Mouse (Mus musculus): Measurements from ENCODE around the gene Ifit2. TPM values are rescaled to one million over a fixed set of nuclear protein-coding genes. Genes with fewer than 3 reads are reported as not detected.
"Not testable (repeated sequence)": the region's sequence is repeated elsewhere in the genome, so short reads cannot be mapped to it uniquely, and the experiment has no call there.

The Ifit2 gene
- total RNA-seq, 2 experiments from 2014 or later, result 5.0 to 11.2 TPM

- not testable (repeated sequence) for ATAC-seq (replicated peaks; ENCODE audit: low FRiP score, poor library complexity, severe bottlenecking)
These were observed 37.6 kb downstream of the Ifit2 start for GRCm38 (mm10) chr19:34587898-34588692.

GRCm38 (mm10) chr19:34588959-34589358, 38.5 kb downstream of the Ifit2 start:
- no peak for ATAC-seq (replicated peaks; ENCODE audit: low FRiP score, poor library complexity, severe bottlenecking)

GRCm38 (mm10) chr19:34593456-34593855, 43.0 kb downstream of the Ifit2 start:
- no peak for ATAC-seq (replicated peaks; ENCODE audit: low FRiP score, poor library complexity, severe bottlenecking)

GRCm38 (mm10) chr19:34594523-34594922, 44.0 kb downstream of the Ifit2 start:
- ATAC-seq (replicated peaks; ENCODE audit: low FRiP score, poor library complexity, severe bottlenecking), result not testable (repeated sequence)

GRCm38 (mm10) chr19:34596811-34597210, 46.3 kb downstream of the Ifit2 start:
- no peak for ATAC-seq (replicated peaks; ENCODE audit: low FRiP score, poor library complexity, severe bottlenecking)

GRCm38 (mm10) chr19:34598341-34598740, 47.8 kb downstream of the Ifit2 start:
- no peak for ATAC-seq (replicated peaks; ENCODE audit: low FRiP score, poor library complexity, severe bottlenecking)

GRCm38 (mm10) chr19:34599250-34599649, 48.8 kb downstream of the Ifit2 start:
- not testable (repeated sequence) for ATAC-seq (replicated peaks; ENCODE audit: low FRiP score, poor library complexity, severe bottlenecking)

GRCm38 (mm10) chr19:34601888-34602287, 51.4 kb downstream of the Ifit2 start, which contains the start of gene Ifit1bl1:
TSS of gene Ifit1bl1 (minus strand) at chr19:34601956.
- not testable (repeated sequence) for ATAC-seq (replicated peaks; ENCODE audit: low FRiP score, poor library complexity, severe bottlenecking)

- no peak for ATAC-seq (replicated peaks; ENCODE audit: low FRiP score, poor library complexity, severe bottlenecking)
These were observed 55.0 kb downstream of the Ifit2 start for GRCm38 (mm10) chr19:34605472-34605871.

GRCm38 (mm10) chr19:34607237-34608051, 57.0 kb downstream of the Ifit2 start, which contains the start of gene Ifit3b:
TSS of gene Ifit3b (plus strand) at chr19:34607970.
- not testable (repeated sequence) for ATAC-seq (replicated peaks; ENCODE audit: low FRiP score, poor library complexity, severe bottlenecking)

- not testable (repeated sequence) for ATAC-seq (replicated peaks; ENCODE audit: low FRiP score, poor library complexity, severe bottlenecking)
These were observed 59.6 kb downstream of the Ifit2 start for GRCm38 (mm10) chr19:34610118-34610517.

- ATAC-seq (replicated peaks; ENCODE audit: low FRiP score, poor library complexity, severe bottlenecking), result not testable (repeated sequence)
These were observed 61.9 kb downstream of the Ifit2 start for GRCm38 (mm10) chr19:34612243-34613001.

- no peak for ATAC-seq (replicated peaks; ENCODE audit: low FRiP score, poor library complexity, severe bottlenecking)
These were observed 70.4 kb downstream of the Ifit2 start for GRCm38 (mm10) chr19:34620871-34621270.

- no peak for ATAC-seq (replicated peaks; ENCODE audit: low FRiP score, poor library complexity, severe bottlenecking)
These were observed 73.3 kb downstream of the Ifit2 start for GRCm38 (mm10) chr19:34623781-34624180.

- no peak for ATAC-seq (replicated peaks; ENCODE audit: low FRiP score, poor library complexity, severe bottlenecking)
These were observed 74.2 kb downstream of the Ifit2 start for GRCm38 (mm10) chr19:34624663-34625062.

Other genes starting within 250 kb of the Ifit2 start
- gene Ch25h, start 75.5 kb upstream of the Ifit2 start, total RNA-seq (2015; ENCODE audit: low replicate concordance), result not detected in 2 replicates
- not detected in 2 replicates for gene Ch25h, start 75.5 kb upstream of the Ifit2 start, total RNA-seq (2017; ENCODE audit: low replicate concordance)
- gene Lipa, start 23.2 kb upstream of the Ifit2 start, total RNA-seq (2015; ENCODE audit: low replicate concordance), result 21.4 and 26.3 TPM in 2 replicates
- gene Lipa, start 23.2 kb upstream of the Ifit2 start, total RNA-seq (2017; ENCODE audit: low replicate concordance), result 9.1 and 11.0 TPM in 2 replicates
- 2.5 and 9.2 TPM in 2 replicates for gene Ifit3, start 32.8 kb downstream of the Ifit2 start, total RNA-seq (2015; ENCODE audit: low replicate concordance)
- gene Ifit3, start 32.8 kb downstream of the Ifit2 start, total RNA-seq (2017; ENCODE audit: low replicate concordance), result 2.3 and 4.5 TPM in 2 replicates
- gene Ifit1bl1, start 51.3 kb downstream of the Ifit2 start, total RNA-seq (2015; ENCODE audit: low replicate concordance), result 1.1 and 1.3 TPM in 2 replicates
- gene Ifit1bl1, start 51.3 kb downstream of the Ifit2 start, total RNA-seq (2017; ENCODE audit: low replicate concordance), result 2.7 TPM in 1 of 2 replicates, not detected in the other
- gene Ifit3b, start 57.3 kb downstream of the Ifit2 start, total RNA-seq (2015; ENCODE audit: low replicate concordance), result 0.84 TPM in 1 of 2 replicates, not detected in the other
- gene Ifit3b, start 57.3 kb downstream of the Ifit2 start, total RNA-seq (2017; ENCODE audit: low replicate concordance), result not detected in 2 replicates
- 2.1 and 2.5 TPM in 2 replicates for gene Ifit1bl2, start 90.0 kb downstream of the Ifit2 start, total RNA-seq (2015; ENCODE audit: low replicate concordance)
- 1.8 TPM in 1 of 2 replicates, not detected in the other for gene Ifit1bl2, start 90.0 kb downstream of the Ifit2 start, total RNA-seq (2017; ENCODE audit: low replicate concordance)
- gene Ifit1, start 90.2 kb downstream of the Ifit2 start, total RNA-seq (2015; ENCODE audit: low replicate concordance), result 4.0 and 9.6 TPM in 2 replicates
- gene Ifit1, start 90.2 kb downstream of the Ifit2 start, total RNA-seq (2017; ENCODE audit: low replicate concordance), result 4.9 and 11.6 TPM in 2 replicates
- gene Slc16a12, start 196.6 kb downstream of the Ifit2 start, total RNA-seq (2015; ENCODE audit: low replicate concordance), result 0.36 TPM in 1 of 2 replicates, not detected in the other
- gene Slc16a12, start 196.6 kb downstream of the Ifit2 start, total RNA-seq (2017; ENCODE audit: low replicate concordance), result not detected in 2 replicates